Mouse (Mus musculus): ENCODE measurements at regions not wholly inside any gene's neighbourhood (a gene's known extent, or its start where the extent isn't known, plus 50 kb on each side); places are given as distances from the start of the nearest gene placed in this dataset.
A peak's percentile ranks its signal among the peaks of the same experiment; 100 is the strongest.

- no peaks in the 10 kb centered on the region for H3K27me3 ChIP-seq (replicated peaks)
- no peaks in the 10 kb centered on the region for H3K4me1 ChIP-seq
- H3K4me3 ChIP-seq: no peak overlapping the region
- no peak overlapping the region for H3K4me2 ChIP-seq (replicated peaks)
- H3K27ac ChIP-seq: no peak overlapping the region
- WGBS: 78% methylated on average over 4 of the region's 4 CpGs
- no peak for ATAC-seq (ENCODE audit: low FRiP score, low read depth)
- H3K9ac ChIP-seq: no peak overlapping the region
- no peaks in the 10 kb centered on the region for H3K9me3 ChIP-seq
- no peaks in the 10 kb centered on the region for H3K36me3 ChIP-seq
Measured at GRCm38 (mm10) chr14:47826545-47826944, 178.3 kb downstream of the Ktn1 start.

DNA sequence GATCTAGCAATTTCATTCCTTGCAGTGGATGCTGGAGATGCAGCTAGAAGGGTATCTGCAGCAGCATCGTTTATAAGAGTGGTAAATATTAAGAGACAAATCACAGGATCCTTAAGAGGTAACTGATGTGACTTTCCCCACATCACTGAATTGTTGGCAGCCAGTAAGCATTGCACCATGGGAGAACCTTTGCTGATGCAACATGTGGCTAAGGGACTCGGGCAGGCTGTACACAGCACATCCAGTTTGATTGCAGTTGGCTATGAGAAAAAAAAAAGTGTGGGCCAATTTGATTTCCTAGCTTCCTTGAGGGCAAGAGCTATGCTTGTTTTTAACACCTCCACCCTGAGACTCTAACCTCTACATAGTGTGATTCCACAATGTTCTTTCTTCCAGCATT lies 179.4 kb downstream of the Ktn1 start:
- Histone ChIP-seq H3K36me3 (no peaks in the 10 kb centered on the region), H3K27me3 (replicated peaks) (no peaks in the 10 kb centered on the region), H3K4me3 (no peak overlapping the region), H3K4me2 (replicated peaks) (no peak overlapping the region), H3K9me3 (no peaks in the 10 kb centered on the region), H3K4me1 (no peaks in the 10 kb centered on the region), H3K9ac (no peak overlapping the region), H3K27ac (no peak overlapping the region)
- ATAC-seq (ENCODE audit: low FRiP score, low read depth): no peak
- 85% methylated on average over 2 of the region's 2 CpGs for WGBS

DNA sequence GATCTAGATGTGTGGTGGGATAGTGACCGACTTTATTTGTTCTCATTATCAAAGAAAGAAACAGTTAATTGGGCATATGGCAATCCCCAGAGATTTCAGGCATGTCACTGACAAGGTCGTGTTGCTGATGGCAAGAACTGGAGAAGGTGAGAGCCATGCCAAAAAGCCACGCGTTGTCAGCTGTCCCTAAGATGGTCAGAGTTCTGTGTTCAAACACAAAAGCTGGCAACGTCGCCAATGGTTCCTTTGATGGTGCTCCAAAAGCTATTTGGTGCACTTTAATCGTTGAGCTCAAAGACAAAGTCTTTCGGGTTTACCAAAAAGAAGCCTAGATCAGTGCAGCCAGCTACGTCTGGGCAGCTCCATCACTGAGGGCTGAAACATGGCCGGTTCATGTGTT lies 185.4 kb downstream of the Ktn1 start:
- Histone ChIP-seq H3K4me1 (no peaks in the 10 kb centered on the region), H3K9ac (no peak overlapping the region), H3K27ac (no peak overlapping the region), H3K4me3 (no peak overlapping the region), H3K4me2 (replicated peaks) (no peak overlapping the region), H3K36me3 (no peaks in the 10 kb centered on the region), H3K27me3 (replicated peaks) (no peaks in the 10 kb centered on the region), H3K9me3 (no peaks in the 10 kb centered on the region)
- ATAC-seq (ENCODE audit: low FRiP score, low read depth): no peak
- WGBS: 88% methylated on average over 10 of the region's 10 CpGs

GRCm38 (mm10) chr14:47835408-47835807 lies 187.2 kb downstream of the Ktn1 start:
- 85% methylated on average over 4 of the region's 4 CpGs for WGBS
- Histone ChIP-seq H3K27ac (no peak overlapping the region), H3K27me3 (replicated peaks) (no peaks in the 10 kb centered on the region), H3K4me1 (peaks cover 10% of the 10 kb centered on the region), H3K9ac (no peak overlapping the region), H3K4me2 (replicated peaks) (no peak overlapping the region), H3K9me3 (no peaks in the 10 kb centered on the region), H3K36me3 (no peaks in the 10 kb centered on the region), H3K4me3 (no peak overlapping the region)
- ATAC-seq (ENCODE audit: low FRiP score, low read depth): no peak

DNA sequence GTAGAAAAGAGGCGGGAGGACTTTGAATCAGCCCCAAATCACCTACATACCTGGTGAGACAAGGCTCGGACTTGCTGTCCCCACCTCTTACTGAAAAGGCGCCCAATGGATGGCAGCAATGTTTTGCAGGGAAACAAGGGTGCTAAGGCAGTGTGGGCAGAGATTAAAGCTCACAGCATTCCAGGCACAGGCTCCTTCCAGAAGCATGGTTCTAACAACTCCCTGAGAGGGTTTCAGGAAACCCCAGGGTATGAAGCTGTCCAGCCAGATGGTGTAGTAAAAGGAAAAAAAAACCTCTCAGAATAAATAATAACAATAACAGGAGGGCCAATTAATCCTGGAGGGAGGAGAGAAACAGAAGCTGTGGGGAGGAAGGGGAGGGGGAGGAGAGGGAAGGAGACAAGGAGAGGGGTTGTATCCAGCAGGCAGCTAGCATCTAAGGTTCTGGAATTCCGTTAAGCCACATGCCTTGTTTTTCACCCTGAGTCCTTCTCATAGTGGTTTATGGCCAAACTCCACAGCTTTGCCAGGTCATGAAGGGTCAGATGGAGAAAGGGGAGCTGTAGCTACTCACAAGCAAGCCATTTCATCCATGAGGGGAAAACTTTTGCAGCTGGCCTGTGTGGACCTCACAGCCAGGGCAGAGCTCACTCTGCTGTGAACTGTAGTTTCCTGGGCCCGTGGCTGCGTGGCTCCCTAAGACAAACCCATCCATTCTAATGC lies 191.4 kb downstream of the Ktn1 start:
- Histone ChIP-seq H3K4me3 (no peak overlapping the region), H3K36me3 (no peaks in the 10 kb centered on the region), H3K9me3 (no peaks in the 10 kb centered on the region), H3K4me1 (peaks cover 10% of the 10 kb centered on the region), H3K27me3 (replicated peaks) (no peaks in the 10 kb centered on the region), H3K27ac (0 out of 2 replicates have a peak overlapping the region, but pooled peaks have one; percentile 1), H3K9ac (no peak overlapping the region), H3K4me2 (replicated peaks) (no peak overlapping the region)
- no peak for ATAC-seq (ENCODE audit: low FRiP score, low read depth)
- 48% methylated on average over 6 of the region's 6 CpGs for WGBS

- peaks cover 6% of the 10 kb centered on the region for H3K4me1 ChIP-seq
- H3K4me3 ChIP-seq: no peak overlapping the region
- H3K27me3 ChIP-seq (replicated peaks): no peaks in the 10 kb centered on the region
- no peak for ATAC-seq (ENCODE audit: low FRiP score, low read depth)
- no peaks in the 10 kb centered on the region for H3K36me3 ChIP-seq
- H3K9me3 ChIP-seq: no peaks in the 10 kb centered on the region
- no peak overlapping the region for H3K9ac ChIP-seq
- no peak overlapping the region for H3K4me2 ChIP-seq (replicated peaks)
- 97% methylated on average over 1 of the region's 1 CpGs for WGBS
- H3K27ac ChIP-seq: no peak overlapping the region
Measured at GRCm38 (mm10) chr14:47844366-47844765, 196.1 kb downstream of the Ktn1 start.

- Histone ChIP-seq H3K9me3 (no peaks in the 10 kb centered on the region), H3K36me3 (no peaks in the 10 kb centered on the region), H3K27ac (no peak overlapping the region), H3K4me1 (no peaks in the 10 kb centered on the region), H3K4me3 (no peak overlapping the region), H3K27me3 (replicated peaks) (no peaks in the 10 kb centered on the region), H3K4me2 (replicated peaks) (no peak overlapping the region), H3K9ac (no peak overlapping the region)
- 67% methylated on average over 4 of the region's 4 CpGs for WGBS
- ATAC-seq (ENCODE audit: low FRiP score, low read depth): no peak
Measured at GRCm38 (mm10) chr14:47848861-47849260, 200.6 kb downstream of the Ktn1 start.

DNA sequence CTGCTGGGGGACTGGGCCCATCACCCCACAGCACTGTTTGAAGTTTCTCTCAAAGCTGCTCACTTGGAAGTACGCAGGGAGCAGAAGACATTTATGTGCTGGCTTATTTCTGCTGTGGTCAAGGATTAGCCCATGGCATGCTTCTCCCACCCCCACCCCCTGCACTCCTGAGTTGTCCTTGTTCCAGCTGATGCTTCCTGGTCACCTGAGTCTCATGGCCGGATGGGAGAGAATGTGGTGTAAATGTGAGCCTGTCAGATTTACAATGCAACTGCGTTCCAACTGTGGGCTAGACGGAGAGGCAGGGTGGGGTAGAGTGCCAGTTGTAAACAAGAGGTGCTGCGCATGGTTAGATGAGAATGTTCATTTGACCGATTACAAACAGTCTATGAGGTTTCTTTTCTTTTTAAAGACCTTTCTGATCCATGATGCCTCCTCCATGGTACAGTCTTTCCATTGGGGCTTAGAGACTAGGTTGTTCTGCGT lies 208.1 kb downstream of the Ktn1 start:
- Histone ChIP-seq H3K4me2 (replicated peaks) (no peak overlapping the region), H3K4me3 (no peak overlapping the region), H3K27ac (no peak overlapping the region), H3K9me3 (no peaks in the 10 kb centered on the region), H3K27me3 (replicated peaks) (no peaks in the 10 kb centered on the region), H3K4me1 (no peaks in the 10 kb centered on the region), H3K36me3 (no peaks in the 10 kb centered on the region), H3K9ac (no peak overlapping the region)
- 76% methylated on average over 7 of the region's 7 CpGs for WGBS
- ATAC-seq (ENCODE audit: low FRiP score, low read depth): no peak

GRCm38 (mm10) chr14:47857271-47857670 lies 209.0 kb downstream of the Ktn1 start:
- H3K4me1 ChIP-seq: no peaks in the 10 kb centered on the region
- ATAC-seq (ENCODE audit: low FRiP score, low read depth): no peak
- no peak overlapping the region for H3K4me3 ChIP-seq
- H3K4me2 ChIP-seq (replicated peaks): no peak overlapping the region
- H3K27me3 ChIP-seq (replicated peaks): no peaks in the 10 kb centered on the region
- WGBS: 86% methylated on average over 4 of the region's 4 CpGs
- no peaks in the 10 kb centered on the region for H3K36me3 ChIP-seq
- H3K9ac ChIP-seq: no peak overlapping the region
- no peak overlapping the region for H3K27ac ChIP-seq
- no peaks in the 10 kb centered on the region for H3K9me3 ChIP-seq

DNA sequence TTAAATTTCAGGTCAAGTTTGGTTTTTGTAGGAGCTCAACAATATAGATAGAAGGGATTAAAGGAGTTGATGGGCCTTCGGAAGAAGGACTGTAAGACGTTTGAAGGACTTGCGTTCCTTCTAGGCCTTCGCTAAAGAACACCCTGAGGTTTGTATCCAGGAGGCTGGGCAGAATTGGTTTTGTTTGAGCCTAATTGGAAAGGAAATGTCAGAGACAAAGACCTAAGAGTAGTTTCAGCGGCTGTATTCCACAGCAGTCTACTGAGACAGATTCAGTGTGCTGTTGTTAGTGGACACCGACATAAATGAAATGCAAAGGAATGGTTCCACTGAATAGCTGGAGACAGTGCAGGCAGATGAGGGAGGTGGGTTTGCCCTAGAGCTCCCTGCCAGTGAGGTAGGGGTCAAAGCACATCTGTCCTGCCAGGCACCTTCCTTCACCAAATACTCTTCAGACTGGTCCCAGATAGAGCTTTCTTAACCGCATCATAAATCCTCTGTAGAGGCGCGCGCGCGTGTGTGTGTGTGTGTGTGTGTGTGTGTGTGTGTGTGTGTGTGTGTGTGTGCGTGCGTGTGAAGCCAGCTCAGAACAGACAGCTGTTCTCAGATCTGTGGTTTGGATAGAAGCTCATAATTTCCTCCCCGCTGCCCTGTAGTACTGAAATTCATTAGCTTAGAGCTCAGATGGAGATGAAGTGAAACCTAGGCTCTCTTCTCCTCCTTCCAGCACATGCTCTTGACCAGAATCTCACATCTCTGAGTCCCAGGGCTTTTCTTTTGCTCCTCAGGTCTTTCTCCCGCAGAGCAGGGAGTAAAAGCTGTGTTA lies 209.7 kb downstream of the Ktn1 start:
- H3K4me2 ChIP-seq (replicated peaks): no peak overlapping the region
- no peaks in the 10 kb centered on the region for H3K27me3 ChIP-seq (replicated peaks)
- 78% methylated on average over 16 of the region's 16 CpGs for WGBS
- no peak overlapping the region for H3K9ac ChIP-seq
- no peaks in the 10 kb centered on the region for H3K9me3 ChIP-seq
- H3K4me1 ChIP-seq: no peaks in the 10 kb centered on the region
- no peak overlapping the region for H3K4me3 ChIP-seq
- no peaks in the 10 kb centered on the region for H3K36me3 ChIP-seq
- ATAC-seq (ENCODE audit: low FRiP score, low read depth): no peak
- no peak overlapping the region for H3K27ac ChIP-seq

GRCm38 (mm10) chr14:47862556-47862955 lies 214.3 kb downstream of the Ktn1 start:
- no peak overlapping the region for H3K9ac ChIP-seq
- no peak overlapping the region for H3K4me3 ChIP-seq
- no peak overlapping the region for H3K27ac ChIP-seq
- no peak for ATAC-seq (ENCODE audit: low FRiP score, low read depth)
- WGBS: 71% methylated on average over 1 of the region's 1 CpGs
- no peaks in the 10 kb centered on the region for H3K27me3 ChIP-seq (replicated peaks)
- H3K9me3 ChIP-seq: no peaks in the 10 kb centered on the region
- no peak overlapping the region for H3K4me2 ChIP-seq (replicated peaks)
- H3K36me3 ChIP-seq: no peaks in the 10 kb centered on the region
- no peaks in the 10 kb centered on the region for H3K4me1 ChIP-seq

DNA sequence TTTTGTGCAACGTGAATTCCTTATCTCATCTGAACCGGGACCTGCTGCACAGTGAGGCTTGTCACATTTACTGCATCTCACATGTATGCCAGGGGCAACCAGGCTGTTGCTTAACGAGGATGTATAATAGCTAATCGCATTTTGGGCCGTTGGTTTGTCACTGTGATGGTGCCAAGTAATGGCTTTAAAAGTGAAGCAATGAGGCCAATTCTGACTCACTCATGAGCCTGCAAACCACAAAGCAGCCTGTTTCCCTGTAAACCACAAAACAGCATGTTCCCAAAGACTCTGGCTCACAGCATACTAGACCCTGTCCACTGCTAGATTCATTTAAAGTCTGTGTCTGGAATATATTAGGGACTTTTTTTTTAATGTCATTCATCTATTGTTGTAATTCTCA lies 214.8 kb downstream of the Ktn1 start:
- Histone ChIP-seq H3K4me2 (replicated peaks) (no peak overlapping the region), H3K9ac (no peak overlapping the region), H3K4me3 (no peak overlapping the region), H3K9me3 (no peaks in the 10 kb centered on the region), H3K4me1 (no peaks in the 10 kb centered on the region), H3K27me3 (replicated peaks) (no peaks in the 10 kb centered on the region), H3K36me3 (no peaks in the 10 kb centered on the region), H3K27ac (no peak overlapping the region)
- ATAC-seq (ENCODE audit: low FRiP score, low read depth): no peak
- WGBS: 66% methylated on average over 5 of the region's 5 CpGs

Data from neural tube, embryonic 12.5 days (tissue).